Mouse (Mus musculus) forebrain, embryonic 14.5 days (tissue): Measurements from ENCODE around the gene Noct. TPM values are rescaled to one million over a fixed set of nuclear protein-coding genes. Genes with fewer than 3 reads are reported as not detected.
A peak's percentile ranks its signal among the peaks of the same experiment; 100 is the strongest.

ENCODE experiments used
- ATAC-seq: fragments of 200-750 bp; cut with Nextera tagmentation; 2 replicates; pipeline ENCODE4 v1.8.0; 2017; ENCODE audit warnings: mild to moderate bottlenecking, moderate library complexity
- DNase-seq: peaks from one replicate; pipeline ENCODE4 v3.0.0-alpha.2; 2015; ENCODE audit warnings: low spot score
- H3K27ac ChIP-seq: fragments of 300-500 bp; sonication (generic); 2 replicates; pipeline ENCODE4 v1.5.1; 2014; ENCODE audit warnings: low read depth, mild to moderate bottlenecking, control low read depth, low read length, moderate library complexity
- H3K27me3 ChIP-seq: fragments of 300-500 bp; sonication (generic); replicated peaks from 2 replicates; pipeline ENCODE4 v1.6.1; 2014; ENCODE audit warnings: low read length, control low read depth, mixed read lengths; ENCODE audit not compliant: control insufficient read depth, insufficient read depth
- H3K36me3 ChIP-seq: fragments of 300-500 bp; sonication (generic); 2 replicates; pipeline ENCODE4 v1.6.1; 2014; ENCODE audit warnings: low read length, control low read depth; ENCODE audit not compliant: control insufficient read depth, insufficient read depth
- H3K4me1 ChIP-seq: fragments of 300-500 bp; sonication (generic); 2 replicates; pipeline ENCODE4 v1.6.1; 2014; ENCODE audit warnings: antibody characterized with exemption, low read length, control low read depth; ENCODE audit not compliant: control insufficient read depth, insufficient read depth
- H3K4me2 ChIP-seq: fragments of 300-500 bp; sonication (generic); 2 replicates; pipeline ENCODE4 v1.6.1; 2014; ENCODE audit warnings: mild to moderate bottlenecking, control low read depth, low read length
- H3K4me3 ChIP-seq: fragments of 300-500 bp; sonication (generic); 2 replicates; pipeline ENCODE4 v1.5.1; 2014; ENCODE audit warnings: low read depth, low read length, control low read depth
- H3K9ac ChIP-seq: fragments of 300-500 bp; sonication (generic); 2 replicates; pipeline ENCODE4 v1.6.1; 2014; ENCODE audit warnings: mild to moderate bottlenecking, low read length, control low read depth, moderate library complexity
- H3K9me3 ChIP-seq: fragments of 300-500 bp; sonication (generic); replicated peaks from 2 replicates; pipeline ENCODE4 v1.6.1; 2016; ENCODE audit warnings: low read length, control low read depth, mixed read lengths; ENCODE audit not compliant: control insufficient read depth
- WGBS: fragments of 180-500 bp; shearing (Covaris S2); extraction: QIAGEN DNeasy Blood & Tissue Kit; methylation state at CpG from one replicate; pipeline ENCODE4 v1.1.7; 2014; 5-methylcytosine and 5-hydroxymethylcytosine counted together
- polyA plus RNA-seq: library from polyadenylated mRNA; unstranded; fragments of >200 nt; fragmentation: Nextera tagmentation; extraction: Ambion mirVana; gene quantifications from 2 replicates; pipeline ENCODE4 v1.2.1, GENCODE M21; 2014

Gene Noct
- polyA plus RNA-seq, 1 experiment from 2014 or later = 15.6 TPM

- no peaks in the 10 kb centered on the region for H3K27me3 ChIP-seq
- ATAC-seq (no peak), DNase-seq (no peak)
- no peak overlapping the region for H3K9ac ChIP-seq
- no peak overlapping the region for H3K4me2 ChIP-seq
- WGBS = 82% methylated on average over 4 of the region's 4 CpGs
- peaks cover 9% of the 10 kb centered on the region; the same call in 1 of the 2 replicates for H3K4me1 ChIP-seq
- H3K27ac ChIP-seq = no peak overlapping the region
- H3K9me3 ChIP-seq = no peaks in the 10 kb centered on the region
- no peaks in the 10 kb centered on the region for H3K36me3 ChIP-seq
- H3K4me3 ChIP-seq = no peak overlapping the region
Observed at GRCm38 (mm10) chr3:51278433-51278832, 54.2 kb downstream of the Noct start.

- no peak overlapping the region for H3K4me2 ChIP-seq
- H3K27ac ChIP-seq = no peak overlapping the region
- H3K27me3 ChIP-seq = no peaks in the 10 kb centered on the region
- H3K36me3 ChIP-seq = peaks cover 6% of the 10 kb centered on the region
- H3K4me1 ChIP-seq = peaks cover 3% of the 10 kb centered on the region; the same call in 1 of the 2 replicates
- DNase-seq = no peak
- H3K4me3 ChIP-seq = no peak overlapping the region
- WGBS = 95% methylated on average over 4 of the region's 4 CpGs
- ATAC-seq = no peak
- H3K9me3 ChIP-seq = no peaks in the 10 kb centered on the region
- no peak overlapping the region for H3K9ac ChIP-seq
Observed at GRCm38 (mm10) chr3:51281727-51282126, 57.5 kb downstream of the Noct start.

DNA sequence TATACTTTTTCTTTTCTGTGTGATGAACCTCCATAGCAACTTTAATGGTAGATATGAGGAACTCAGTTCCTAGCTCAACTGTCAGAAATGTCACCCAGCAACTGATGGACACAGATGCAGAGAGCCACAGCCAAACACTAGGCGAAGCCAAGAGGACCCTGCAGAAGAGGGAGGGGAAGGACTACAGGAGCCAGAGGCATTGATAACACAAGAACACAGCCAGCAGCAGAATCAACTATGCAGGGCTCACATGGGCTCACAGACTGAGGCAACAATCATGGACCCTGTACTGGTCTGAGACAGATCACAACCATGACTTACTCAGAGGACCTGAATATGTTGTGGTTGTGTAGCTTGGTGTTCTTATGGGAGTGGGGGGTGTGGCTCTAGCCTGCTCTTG lies 60.1 kb downstream of the Noct start:
- DNase-seq (no peak), ATAC-seq (no peak)
- Histone ChIP-seq H3K27me3 (no peaks in the 10 kb centered on the region), H3K4me2 (no peak overlapping the region), H3K9me3 (no peaks in the 10 kb centered on the region), H3K9ac (no peak overlapping the region), H3K27ac (no peak overlapping the region), H3K36me3 (peaks cover 6% of the 10 kb centered on the region), H3K4me1 (no peaks in the 10 kb centered on the region; the same call in 1 of the 2 replicates), H3K4me3 (no peak overlapping the region)
- WGBS = 60% methylated on average over 1 of the region's 1 CpGs

DNA sequence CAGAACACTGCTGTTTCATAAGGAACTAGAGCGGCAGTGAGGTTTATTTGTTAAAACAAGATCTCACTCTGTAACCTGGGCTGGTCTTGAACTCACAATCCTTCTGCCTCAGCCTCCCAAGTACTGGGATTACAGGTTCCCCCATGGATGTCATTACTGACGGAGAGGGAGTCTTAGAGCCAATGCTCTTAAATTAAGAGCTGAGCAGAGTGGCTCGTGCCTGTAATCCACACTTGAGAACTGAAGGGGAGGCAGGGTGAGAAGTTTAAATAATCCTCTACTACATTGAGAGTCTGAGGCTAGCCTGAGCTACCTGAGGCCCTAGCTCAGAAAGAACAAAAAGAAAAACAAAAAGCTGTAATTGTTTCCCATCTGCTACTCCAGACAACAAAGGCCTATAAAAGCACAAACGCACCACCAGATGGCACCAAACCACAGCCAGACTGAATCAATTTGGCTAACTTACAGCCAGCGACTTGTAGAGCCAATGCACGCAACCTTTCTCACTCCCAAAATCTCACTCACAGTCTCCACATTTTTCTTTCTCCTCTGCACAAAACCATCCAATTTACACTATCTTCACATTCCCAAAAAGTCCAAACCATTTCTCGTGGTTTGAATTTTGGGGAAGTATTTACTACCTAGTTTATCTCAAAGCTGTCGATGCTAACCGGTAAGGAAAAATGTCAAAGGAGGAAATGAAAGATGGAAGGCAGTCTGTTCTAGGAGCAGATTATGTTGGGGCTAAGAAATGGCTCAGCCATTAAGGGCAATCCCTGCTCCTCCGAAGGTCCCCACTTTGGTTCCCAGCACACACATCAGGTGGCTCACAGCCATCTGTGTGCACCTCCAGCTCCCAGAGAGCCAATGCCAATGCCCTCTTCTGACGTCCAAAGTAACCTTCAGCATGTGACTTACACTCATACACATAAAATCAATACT lies 64.9 kb downstream of the Noct start:
- ATAC-seq = peak; percentile 84
- Histone ChIP-seq H3K27ac (no peak overlapping the region; the same call in 1 of the 2 replicates), H3K27me3 (no peaks in the 10 kb centered on the region), H3K4me3 (no peak overlapping the region), H3K9ac (no peak overlapping the region), H3K4me2 (no peak overlapping the region), H3K4me1 (no peaks in the 10 kb centered on the region; the same call in 1 of the 2 replicates), H3K36me3 (peaks cover 6% of the 10 kb centered on the region), H3K9me3 (no peaks in the 10 kb centered on the region)
- WGBS = 50% methylated on average over 11 of the region's 11 CpGs
- DNase-seq = peak; percentile 94

DNA sequence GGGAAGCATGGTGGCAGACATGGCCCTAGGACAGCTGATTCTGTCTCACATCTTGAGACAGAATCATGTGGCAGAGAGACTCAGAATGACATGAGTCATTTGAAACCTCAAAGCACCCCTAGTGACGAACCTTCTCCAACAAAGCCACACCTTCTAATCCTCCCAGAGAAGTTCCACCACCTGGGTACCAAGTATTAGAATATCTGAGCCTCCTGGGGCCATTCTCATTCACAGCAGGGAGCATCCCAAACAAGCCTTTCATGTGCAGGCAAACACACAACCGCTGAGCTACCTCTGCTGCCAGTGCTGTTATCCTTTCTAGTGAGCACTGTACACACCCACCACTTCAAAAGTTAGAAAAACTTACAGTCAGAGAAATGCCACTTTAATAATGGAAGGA lies 70.0 kb downstream of the Noct start:
- H3K9me3 ChIP-seq = no peaks in the 10 kb centered on the region
- no peak overlapping the region for H3K4me3 ChIP-seq
- H3K4me2 ChIP-seq = no peak overlapping the region
- H3K9ac ChIP-seq = no peak overlapping the region
- no peaks in the 10 kb centered on the region for H3K27me3 ChIP-seq
- DNase-seq = no peak
- H3K4me1 ChIP-seq = no peaks in the 10 kb centered on the region; the same call in 1 of the 2 replicates
- WGBS = 31% methylated on average over 2 of the region's 2 CpGs
- 0 out of 2 replicates have a peak, but pooled peaks cover 7% of the 10 kb centered on the region for H3K36me3 ChIP-seq
- no peak overlapping the region for H3K27ac ChIP-seq
- ATAC-seq = no peak

GRCm38 (mm10) chr3:51295225-51295624 lies 71.0 kb downstream of the Noct start:
- DNase-seq (peak; percentile 34), ATAC-seq (no peak)
- no peak overlapping the region for H3K9ac ChIP-seq
- 73% methylated on average over 2 of the region's 2 CpGs for WGBS
- H3K9me3 ChIP-seq = no peaks in the 10 kb centered on the region
- H3K27me3 ChIP-seq = no peaks in the 10 kb centered on the region
- H3K4me3 ChIP-seq = no peak overlapping the region
- H3K4me1 ChIP-seq = no peaks in the 10 kb centered on the region
- 0 out of 2 replicates have a peak, but pooled peaks cover 7% of the 10 kb centered on the region for H3K36me3 ChIP-seq
- no peak overlapping the region for H3K4me2 ChIP-seq
- no peak overlapping the region for H3K27ac ChIP-seq

DNA sequence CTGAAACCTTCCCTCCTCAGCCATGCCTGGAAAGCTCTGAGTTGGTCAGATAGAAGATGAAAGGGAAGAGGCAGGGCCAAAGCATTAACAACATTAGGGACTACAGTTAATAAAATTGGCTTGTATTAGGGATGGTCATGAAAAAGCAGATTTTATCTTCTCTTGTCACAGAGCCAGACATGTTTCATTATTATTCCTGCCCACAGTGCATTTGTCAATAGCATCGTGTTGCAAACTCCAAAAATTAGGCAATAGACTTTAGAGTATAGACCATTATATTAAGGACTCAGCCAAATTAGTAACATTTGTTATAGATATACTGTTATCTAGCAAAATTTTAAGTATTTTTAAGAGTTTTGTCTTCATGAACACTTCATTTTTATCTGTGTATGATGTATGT lies 72.5 kb downstream of the Noct start:
- H3K27me3 ChIP-seq = no peaks in the 10 kb centered on the region
- no peaks in the 10 kb centered on the region for H3K9me3 ChIP-seq
- H3K27ac ChIP-seq = no peak overlapping the region
- no peak overlapping the region for H3K4me2 ChIP-seq
- DNase-seq = no peak
- no peak for ATAC-seq
- 0 out of 2 replicates have a peak, but pooled peaks cover 7% of the 10 kb centered on the region for H3K36me3 ChIP-seq
- no peaks in the 10 kb centered on the region for H3K4me1 ChIP-seq
- H3K9ac ChIP-seq = no peak overlapping the region
- H3K4me3 ChIP-seq = no peak overlapping the region
- WGBS = 80% methylated on average over 1 of the region's 1 CpGs
